Mouse (Mus musculus): ENCODE measurements around the gene Lpcat2b.

DNA sequence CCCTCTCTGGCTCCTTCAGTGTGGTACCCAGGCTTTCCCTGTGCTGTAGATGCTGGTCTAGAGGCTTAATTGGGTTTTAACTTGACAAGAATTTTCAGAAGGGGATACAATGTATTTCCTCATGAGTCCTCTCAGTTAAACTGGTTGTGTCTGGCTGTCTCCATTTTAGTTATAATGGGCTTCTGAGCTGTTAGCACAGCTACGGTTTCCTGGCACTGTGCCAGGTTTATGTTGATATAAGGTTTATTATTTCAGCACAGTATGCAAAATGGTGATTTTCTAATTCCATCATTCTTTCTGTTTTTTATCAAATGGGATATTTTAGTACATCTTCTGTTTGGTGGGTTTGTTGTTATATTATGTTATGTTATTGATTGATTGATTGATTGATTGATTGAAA is 9.7 kb upstream of the Lpcat2b start:
- TF ChIP-seq EP300 (optimal IDR thresholded peaks at IDR 0.05) (no peak), CTCF (IDR thresholded peaks at IDR 0.05; ENCODE audit: low read depth) (no peak)

All from stomach, postnatal 0 days (tissue).